Mouse (Mus musculus) forebrain, embryonic 13.5 days (tissue): ENCODE data around the gene Ttc30a1. TPM values are rescaled to one million over a fixed set of nuclear protein-coding genes. Genes with fewer than 3 reads are reported as not detected.
"Not testable (repeated sequence)": the region's sequence is repeated elsewhere in the genome, so short reads cannot be mapped to it uniquely, and the experiment has no call there.

Experiments used
- ATAC-seq: fragments of 200-750 bp; cut with Nextera tagmentation; 2 replicates; pipeline ENCODE4 v1.8.0; 2017
- H3K27ac ChIP-seq: fragments of 300-500 bp; sonication (generic); 2 replicates; pipeline ENCODE4 v1.5.1; 2015; ENCODE audit warnings: inconsistent platforms, mild to moderate bottlenecking, moderate library complexity
- H3K27me3 ChIP-seq: fragments of 300-500 bp; sonication (generic); 2 replicates; pipeline ENCODE4 v1.6.1; 2015; ENCODE audit warnings: mild to moderate bottlenecking, inconsistent platforms
- H3K36me3 ChIP-seq: fragments of 300-500 bp; sonication (generic); 2 replicates; pipeline ENCODE4 v1.6.1; 2015; ENCODE audit warnings: mild to moderate bottlenecking, inconsistent platforms; ENCODE audit not compliant: poor library complexity, severe bottlenecking
- H3K4me1 ChIP-seq: fragments of 300-500 bp; sonication (generic); 2 replicates; pipeline ENCODE4 v1.6.1; 2015; ENCODE audit warnings: inconsistent platforms
- H3K4me2 ChIP-seq: fragments of 300-500 bp; sonication (generic); 2 replicates; pipeline ENCODE4 v1.6.1; 2015; ENCODE audit warnings: inconsistent platforms, mild to moderate bottlenecking, moderate library complexity
- H3K4me3 ChIP-seq: fragments of 300-500 bp; sonication (generic); 2 replicates; pipeline ENCODE4 v1.5.1; 2015; ENCODE audit warnings: mild to moderate bottlenecking, inconsistent platforms
- H3K9ac ChIP-seq: fragments of 300-500 bp; sonication (generic); 2 replicates; pipeline ENCODE4 v1.6.1; 2015; ENCODE audit warnings: mild to moderate bottlenecking, inconsistent platforms
- H3K9me3 ChIP-seq: fragments of 300-500 bp; sonication (generic); replicated peaks from 2 replicates; pipeline ENCODE4 v1.6.1; 2016; ENCODE audit warnings: inconsistent platforms
- WGBS: fragments of 180-500 bp; shearing (Covaris S2); methylation state at CpG from one replicate; pipeline ENCODE4 v1.1.7; 2015; 5-methylcytosine and 5-hydroxymethylcytosine counted together
- polyA plus RNA-seq: library from polyadenylated mRNA; unstranded; fragments of >200 nt; fragmentation: Nextera tagmentation; extraction: Ambion mirVana; gene quantifications from 2 replicates; pipeline ENCODE4 v1.2.1, GENCODE M21; 2015

Ttc30a1 gene
- polyA plus RNA-seq, result 8.1 and 8.4 TPM in 2 replicates

DNA sequence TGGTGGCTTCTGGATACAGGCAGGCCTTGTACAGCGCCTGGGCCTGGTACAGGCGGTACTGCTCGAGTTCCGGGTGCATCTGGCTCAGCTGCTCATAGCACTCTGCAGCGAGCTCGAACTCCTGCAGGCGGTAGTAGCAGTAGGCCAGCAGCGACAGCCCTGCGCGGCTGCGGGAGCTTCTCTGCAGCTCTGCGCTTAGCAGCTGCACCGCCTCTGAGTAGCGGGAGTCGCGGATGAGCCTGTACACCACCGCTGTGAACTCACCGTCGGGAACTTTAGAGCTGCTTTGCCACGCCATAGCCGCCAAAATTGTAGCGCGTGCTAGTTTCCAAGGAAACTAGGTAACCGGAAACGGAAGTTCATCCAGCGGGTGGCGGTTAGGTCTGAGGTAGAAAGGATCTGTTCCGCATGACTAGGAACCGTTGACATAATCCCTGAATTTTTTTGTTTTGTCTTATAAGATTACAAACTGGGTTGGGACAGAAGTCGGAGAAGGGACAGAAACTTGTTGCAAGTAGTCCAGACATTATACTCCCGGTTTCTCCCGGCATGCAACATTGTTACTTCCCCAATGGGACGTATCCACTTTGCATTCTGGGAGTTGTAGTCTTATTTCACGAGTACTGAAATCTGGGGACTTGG lies at the start of gene Ttc30a1:
Ttc30a1 (minus strand) TSS at position 528 of the 642 bp plus-strand sequence.
- H3K9ac ChIP-seq, result peak within 1 kb of the TSS; percentile 37; the same call in 1 of the 2 replicates
- peak within 1 kb of the TSS; percentile 47 for H3K4me3 ChIP-seq
- peak; percentile 80 for ATAC-seq
- H3K9me3 ChIP-seq, H3K27me3 ChIP-seq, H3K27ac ChIP-seq, H3K4me1 ChIP-seq, H3K36me3 ChIP-seq: not testable (repeated sequence)
- peak within 1 kb of the TSS; percentile 64 for H3K4me2 ChIP-seq
- WGBS, result 2% methylated on average over 30 of the region's 34 CpGs

DNA sequence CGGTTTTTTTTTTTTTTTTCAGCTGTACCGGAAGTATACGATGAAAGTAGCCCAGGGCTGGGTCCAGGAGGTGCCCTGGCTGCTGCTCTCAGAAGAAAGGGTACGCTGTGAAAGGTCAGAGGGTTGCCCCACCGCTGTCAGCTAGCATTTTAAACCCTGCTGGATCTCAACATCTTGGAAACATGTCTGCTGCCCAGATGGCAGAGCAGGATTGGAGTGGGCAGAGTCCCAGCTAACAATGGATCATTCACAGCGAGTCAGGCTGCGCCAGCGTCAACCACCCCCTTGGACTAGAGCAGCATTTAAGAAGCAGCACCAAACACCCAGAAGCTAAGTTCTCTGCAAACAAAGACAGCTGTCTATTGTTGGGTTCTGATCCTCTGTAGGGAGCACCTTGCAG lies 48.3 kb upstream of the Ttc30a1 start:
- no peak overlapping the region for H3K4me3 ChIP-seq
- peaks cover 12% of the 10 kb centered on the region; the same call in 1 of the 2 replicates for H3K27me3 ChIP-seq
- peak overlapping the region; percentile 43; the same call in 1 of the 2 replicates for H3K9ac ChIP-seq
- no peaks in the 10 kb centered on the region for H3K36me3 ChIP-seq
- H3K4me2 ChIP-seq, result peak overlapping the region; percentile 49
- H3K27ac ChIP-seq, result peak overlapping the region; percentile 78
- ATAC-seq, result peak; percentile 82
- H3K9me3 ChIP-seq, result no peaks in the 10 kb centered on the region
- WGBS, result 13% methylated on average over 8 of the region's 8 CpGs
- H3K4me1 ChIP-seq, result peaks cover 23% of the 10 kb centered on the region

DNA sequence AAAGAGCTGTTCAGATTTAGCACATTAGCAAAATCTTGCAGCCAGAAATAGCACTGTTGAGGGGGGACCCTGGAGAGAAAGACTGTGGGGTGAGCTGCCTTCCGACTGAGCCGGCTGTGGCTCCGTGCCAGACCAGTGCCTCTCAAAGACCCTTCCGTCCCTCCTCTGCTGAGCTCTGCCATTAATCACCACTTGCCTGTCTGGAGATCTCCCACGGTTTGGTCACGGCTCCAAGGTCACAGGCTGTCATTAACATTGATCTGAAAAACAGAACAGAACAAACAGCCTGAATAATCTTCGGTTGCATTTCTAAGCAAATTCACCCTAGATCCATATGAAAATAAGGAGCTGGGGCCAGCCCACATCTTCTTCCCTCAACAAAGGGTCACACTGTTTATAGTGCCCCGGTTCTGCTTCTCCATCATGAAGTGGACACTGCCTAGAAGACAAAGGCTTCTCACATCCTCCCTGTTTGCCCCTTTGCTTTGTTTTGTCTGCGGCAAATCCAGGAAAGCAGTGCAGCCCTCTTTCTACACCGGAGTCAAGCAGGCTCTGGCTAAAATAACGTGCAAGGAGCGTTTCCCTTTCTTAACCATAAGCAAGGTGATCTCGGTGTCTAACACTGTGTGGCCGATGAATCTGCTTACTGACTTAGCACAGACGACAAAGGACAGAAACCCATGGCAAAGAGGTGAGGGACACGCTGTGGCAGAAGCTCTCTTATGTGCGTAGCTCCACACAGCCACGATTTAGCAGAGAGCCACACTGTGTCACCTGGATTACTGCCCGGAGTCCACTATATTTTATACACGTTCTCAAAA lies 47.5 kb upstream of the Ttc30a1 start:
- no peaks in the 10 kb centered on the region for H3K9me3 ChIP-seq
- ATAC-seq, result peak; percentile 84
- peak overlapping the region; percentile 49 for H3K4me2 ChIP-seq
- H3K4me3 ChIP-seq, result peak overlapping the region; percentile 19
- peaks cover 23% of the 10 kb centered on the region for H3K4me1 ChIP-seq
- WGBS, result 21% methylated on average over 20 of the region's 20 CpGs
- peak overlapping the region; percentile 43 for H3K9ac ChIP-seq
- H3K36me3 ChIP-seq, result no peaks in the 10 kb centered on the region
- peaks cover 12% of the 10 kb centered on the region; the same call in 1 of the 2 replicates for H3K27me3 ChIP-seq
- peak overlapping the region; percentile 78 for H3K27ac ChIP-seq

DNA sequence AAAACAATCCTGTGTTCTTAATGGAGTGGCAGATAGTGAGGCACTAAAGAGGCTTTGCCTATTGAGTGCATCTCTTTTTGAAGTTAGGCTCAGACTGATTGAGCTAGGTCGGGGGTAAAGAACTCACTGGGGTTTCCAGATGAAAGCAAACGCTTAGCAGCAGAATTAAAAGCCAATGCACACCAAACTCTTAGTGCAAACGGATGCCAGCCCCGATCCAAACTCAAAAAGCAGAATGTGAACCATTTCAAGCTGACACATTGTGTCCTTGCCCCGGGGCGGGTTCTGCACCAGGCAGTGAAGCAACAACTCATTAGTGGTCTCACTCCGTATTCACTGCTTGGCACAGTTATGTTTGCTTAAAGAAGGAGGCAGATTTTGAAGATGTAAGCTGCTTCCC lies 35.1 kb upstream of the Ttc30a1 start:
- no peak overlapping the region for H3K9ac ChIP-seq
- WGBS, result 3% methylated on average over 7 of the region's 7 CpGs
- H3K27ac ChIP-seq, result 0 out of 2 replicates have a peak overlapping the region, but pooled peaks have one; percentile 14
- H3K27me3 ChIP-seq, result no peaks in the 10 kb centered on the region
- no peak overlapping the region for H3K4me3 ChIP-seq
- H3K36me3 ChIP-seq, result no peaks in the 10 kb centered on the region
- no peaks in the 10 kb centered on the region for H3K9me3 ChIP-seq
- H3K4me2 ChIP-seq, result peak overlapping the region; percentile 22
- peak; percentile 85 for ATAC-seq
- peaks cover 16% of the 10 kb centered on the region for H3K4me1 ChIP-seq

DNA sequence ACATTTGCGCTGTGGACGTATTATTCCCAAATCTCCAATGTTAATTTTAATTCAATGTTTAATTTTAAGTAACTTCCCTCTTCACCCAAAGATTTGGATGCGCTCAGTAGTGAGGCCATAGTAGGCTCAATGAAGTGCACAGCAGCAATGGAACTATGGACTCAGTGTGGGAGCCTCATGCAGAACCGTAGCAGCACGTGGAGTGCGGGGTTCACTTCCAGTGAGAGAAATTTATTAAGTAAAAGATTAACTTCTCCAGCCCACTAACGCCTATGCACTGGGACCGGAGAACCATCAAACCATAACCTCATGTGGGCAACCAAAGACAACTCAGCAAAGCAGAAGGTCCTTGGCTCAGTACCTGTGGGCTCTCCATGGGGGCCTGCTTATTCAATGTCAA lies 34.4 kb upstream of the Ttc30a1 start:
- WGBS, result 82% methylated on average over 8 of the region's 8 CpGs
- ATAC-seq, result no peak
- no peak overlapping the region for H3K4me2 ChIP-seq

DNA sequence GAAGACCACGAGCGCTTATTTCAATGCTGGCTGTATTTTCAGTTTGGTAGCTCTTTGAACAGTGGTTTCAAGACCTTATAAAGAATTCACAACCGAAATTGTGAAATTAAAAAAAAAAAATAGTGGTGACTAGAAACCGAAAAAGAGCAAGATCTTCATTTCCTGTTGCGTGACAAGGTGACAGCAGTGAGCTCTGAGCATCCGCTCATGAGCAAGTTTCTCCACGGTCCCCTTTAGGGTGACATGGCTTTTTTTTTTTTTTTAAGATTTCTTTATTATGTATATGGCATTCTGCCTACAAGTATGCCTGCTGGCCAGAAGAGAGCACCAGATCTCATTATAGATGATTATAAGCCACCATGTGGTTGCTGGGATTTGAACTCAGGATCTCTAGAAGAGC lies 33.7 kb upstream of the Ttc30a1 start:
- Histone ChIP-seq H3K4me2 (no peak overlapping the region), H3K27ac (no peak overlapping the region), H3K4me1 (peaks cover 16% of the 10 kb centered on the region), H3K9ac (no peak overlapping the region), H3K9me3 (no peaks in the 10 kb centered on the region), H3K36me3 (no peaks in the 10 kb centered on the region), H3K27me3 (no peaks in the 10 kb centered on the region), H3K4me3 (no peak overlapping the region)
- 93% methylated on average over 7 of the region's 7 CpGs for WGBS
- ATAC-seq, result no peak

More for the DNA sequence above, 34.4 kb upstream of the Ttc30a1 start:
- H3K9me3 ChIP-seq, result no peaks in the 10 kb centered on the region
- H3K9ac ChIP-seq, result no peak overlapping the region
- H3K27ac ChIP-seq, result no peak overlapping the region
- H3K4me1 ChIP-seq, result peaks cover 16% of the 10 kb centered on the region
- H3K27me3 ChIP-seq, result no peaks in the 10 kb centered on the region
- H3K4me3 ChIP-seq, result no peak overlapping the region
- H3K36me3 ChIP-seq, result no peaks in the 10 kb centered on the region

DNA sequence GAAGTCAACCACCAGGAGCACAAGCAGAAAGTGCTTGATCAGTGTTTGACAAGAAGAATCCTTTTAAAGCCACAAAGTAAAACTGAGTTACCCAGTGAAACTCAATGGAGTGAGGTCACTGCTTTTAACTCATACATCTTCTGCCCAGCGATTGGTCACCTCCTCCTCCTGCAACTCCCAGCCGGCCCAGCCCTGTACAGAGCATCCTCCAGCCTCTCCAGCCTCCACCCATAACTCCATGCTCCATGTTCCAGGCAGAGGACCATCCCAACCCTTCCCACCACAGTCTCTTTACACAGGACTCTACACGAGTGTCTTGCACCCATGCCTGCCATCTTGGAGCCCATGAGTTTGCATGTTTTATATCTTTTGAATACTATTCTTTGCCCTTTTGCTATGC lies 32.9 kb upstream of the Ttc30a1 start:
- Histone ChIP-seq H3K4me3 (no peak overlapping the region), H3K4me2 (no peak overlapping the region), H3K4me1 (peaks cover 16% of the 10 kb centered on the region), H3K9ac (no peak overlapping the region), H3K9me3 (no peaks in the 10 kb centered on the region), H3K27me3 (no peaks in the 10 kb centered on the region), H3K36me3 (no peaks in the 10 kb centered on the region), H3K27ac (no peak overlapping the region)
- no peak for ATAC-seq
- 80% methylated on average over 3 of the region's 3 CpGs for WGBS

DNA sequence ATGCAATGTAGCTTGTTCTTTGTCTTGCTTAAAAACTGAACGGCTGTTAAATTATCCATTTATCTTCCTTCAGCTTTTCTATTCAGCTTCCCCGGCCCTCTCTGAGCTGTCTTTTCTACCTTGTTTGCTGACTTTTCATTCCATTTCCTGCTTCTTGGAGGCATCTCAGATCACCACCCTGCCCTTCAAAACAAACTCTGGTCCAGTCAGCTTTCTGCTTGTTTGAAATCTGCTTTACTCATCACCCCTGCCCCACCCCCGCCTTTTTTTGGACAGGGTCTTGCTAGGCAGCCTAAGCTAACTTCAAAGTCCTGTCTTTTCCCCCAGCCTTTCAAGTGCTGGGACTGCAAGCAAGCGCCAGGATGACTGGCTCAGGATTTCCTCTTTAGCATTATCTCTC lies 24.4 kb upstream of the Ttc30a1 start:
- H3K4me2 ChIP-seq, result no peak overlapping the region
- no peaks in the 10 kb centered on the region for H3K27me3 ChIP-seq
- no peaks in the 10 kb centered on the region for H3K4me1 ChIP-seq
- no peaks in the 10 kb centered on the region for H3K36me3 ChIP-seq
- no peak overlapping the region for H3K27ac ChIP-seq
- H3K4me3 ChIP-seq, result no peak overlapping the region
- ATAC-seq, result no peak
- no peaks in the 10 kb centered on the region for H3K9me3 ChIP-seq
- H3K9ac ChIP-seq, result no peak overlapping the region
- 24% methylated on average over 4 of the region's 4 CpGs for WGBS

DNA sequence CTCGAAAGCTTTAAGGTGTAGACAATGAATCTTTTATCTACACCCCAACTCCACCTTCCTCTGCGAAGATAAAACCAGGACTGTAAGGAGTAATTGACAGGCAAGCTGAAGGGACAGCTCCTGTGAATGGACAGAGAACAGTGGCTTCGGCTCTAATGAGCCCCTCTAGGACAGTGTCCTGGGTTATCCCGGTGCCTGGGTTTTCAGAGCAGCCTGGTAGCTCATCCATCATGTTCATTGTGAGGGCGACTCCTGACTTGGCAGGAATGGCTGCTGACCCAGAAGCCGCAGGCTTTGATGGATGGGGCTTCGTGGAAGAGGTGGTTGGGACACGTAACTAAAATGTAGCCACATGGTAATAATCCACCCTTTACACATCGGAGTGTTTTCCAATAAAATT lies 21.1 kb upstream of the Ttc30a1 start:
- peaks cover 5% of the 10 kb centered on the region; the same call in 1 of the 2 replicates for H3K4me1 ChIP-seq
- no peak for ATAC-seq
- H3K4me2 ChIP-seq, result no peak overlapping the region
- no peak overlapping the region for H3K4me3 ChIP-seq
- no peaks in the 10 kb centered on the region for H3K27me3 ChIP-seq
- no peaks in the 10 kb centered on the region for H3K9me3 ChIP-seq
- H3K36me3 ChIP-seq, result no peaks in the 10 kb centered on the region
- H3K27ac ChIP-seq, result no peak overlapping the region
- no peak overlapping the region for H3K9ac ChIP-seq
- 65% methylated on average over 9 of the region's 9 CpGs for WGBS

DNA sequence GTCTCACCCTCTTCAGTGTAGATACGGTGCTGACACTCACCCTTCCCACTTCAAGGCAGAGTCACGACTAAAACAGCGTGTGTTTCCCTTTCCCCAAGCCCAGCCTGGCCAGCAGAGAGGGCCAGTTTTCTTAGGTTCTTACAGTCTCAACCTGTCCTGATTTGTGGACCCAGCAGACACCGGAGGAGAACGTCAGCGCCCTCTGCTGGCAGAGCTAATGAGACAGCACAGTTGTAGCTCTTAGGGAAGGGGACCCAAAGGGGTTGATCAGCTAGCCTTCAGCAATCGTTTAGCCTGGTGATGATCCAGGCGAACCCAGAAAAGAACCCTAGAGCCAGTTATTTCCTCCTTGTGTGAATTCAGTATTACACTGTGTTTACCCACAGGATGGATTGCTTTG lies 19.6 kb upstream of the Ttc30a1 start:
- no peak overlapping the region for H3K27ac ChIP-seq
- 51% methylated on average over 8 of the region's 8 CpGs for WGBS
- no peaks in the 10 kb centered on the region for H3K9me3 ChIP-seq
- peaks cover 10% of the 10 kb centered on the region; the same call in 1 of the 2 replicates for H3K4me1 ChIP-seq
- no peak overlapping the region for H3K9ac ChIP-seq
- no peaks in the 10 kb centered on the region for H3K36me3 ChIP-seq
- no peak overlapping the region for H3K4me3 ChIP-seq
- H3K27me3 ChIP-seq, result no peaks in the 10 kb centered on the region
- no peak for ATAC-seq
- no peak overlapping the region for H3K4me2 ChIP-seq

DNA sequence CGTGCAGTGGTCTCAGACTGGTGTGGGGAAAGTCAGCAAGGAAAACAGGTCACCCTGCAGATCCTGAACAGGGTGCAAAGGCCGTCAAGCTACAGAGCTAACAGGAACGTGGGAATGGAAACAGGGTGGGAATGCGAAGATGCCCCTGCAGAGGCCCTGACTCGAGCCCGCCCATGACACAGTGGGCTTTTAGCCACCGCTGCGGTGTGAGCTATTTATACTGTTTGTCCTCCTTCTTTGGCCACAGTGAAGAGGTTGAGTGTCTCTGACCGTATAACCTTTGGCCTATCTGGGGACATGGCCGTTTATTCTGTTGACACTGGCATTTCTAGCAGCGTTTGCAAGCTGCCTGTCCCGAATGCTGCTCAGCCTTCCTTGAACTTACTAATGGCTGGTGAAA lies 17.9 kb upstream of the Ttc30a1 start:
- H3K27ac ChIP-seq, result no peak overlapping the region
- WGBS, result 76% methylated on average over 12 of the region's 12 CpGs
- H3K4me3 ChIP-seq, result no peak overlapping the region
- no peaks in the 10 kb centered on the region for H3K27me3 ChIP-seq
- no peak overlapping the region for H3K4me2 ChIP-seq
- H3K9me3 ChIP-seq, result no peaks in the 10 kb centered on the region
- H3K4me1 ChIP-seq, result peaks cover 10% of the 10 kb centered on the region; the same call in 1 of the 2 replicates
- H3K36me3 ChIP-seq, result no peaks in the 10 kb centered on the region
- H3K9ac ChIP-seq, result no peak overlapping the region
- ATAC-seq, result no peak

DNA sequence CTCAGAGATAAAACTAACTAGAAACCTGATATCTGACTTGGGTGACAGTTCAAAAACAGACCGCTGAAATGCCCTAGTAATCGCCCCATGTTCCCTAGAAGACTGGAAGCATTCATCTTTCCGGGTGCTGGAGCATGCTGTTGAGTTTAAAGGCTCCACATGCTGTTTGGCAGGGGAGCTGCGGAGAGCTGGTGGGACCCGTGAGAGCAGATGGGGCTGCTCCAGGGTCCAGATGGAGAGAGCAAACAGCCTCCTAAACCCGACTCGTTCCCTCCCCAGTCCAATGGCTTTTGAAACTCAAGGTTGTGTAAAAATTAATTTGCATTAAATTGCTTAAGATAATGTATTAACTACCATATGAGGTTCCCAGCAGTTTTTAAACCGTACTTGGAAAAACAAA lies 16.9 kb upstream of the Ttc30a1 start:
- H3K9ac ChIP-seq, result no peak overlapping the region
- no peaks in the 10 kb centered on the region for H3K36me3 ChIP-seq
- no peak overlapping the region for H3K4me3 ChIP-seq
- no peaks in the 10 kb centered on the region for H3K9me3 ChIP-seq
- 52% methylated on average over 8 of the region's 8 CpGs for WGBS
- peak overlapping the region; percentile 65 for H3K27ac ChIP-seq
- peak; percentile 90 for ATAC-seq
- H3K4me2 ChIP-seq, result no peak overlapping the region
- H3K4me1 ChIP-seq, result peaks cover 10% of the 10 kb centered on the region; the same call in 1 of the 2 replicates
- no peaks in the 10 kb centered on the region for H3K27me3 ChIP-seq
